Mouse (Mus musculus): ENCODE data around the gene Arhgap1. TPM values are rescaled to one million over a fixed set of nuclear protein-coding genes. Genes with fewer than 3 reads are reported as not detected.
A peak's percentile ranks its signal among the peaks of the same experiment; 100 is the strongest.

Arhgap1 gene
- total RNA-seq, 2 experiments from 2014 or later, result 53.8 to 70.9 TPM

GRCm38 (mm10) chr2:91646733-91647132 lies 2.9 kb upstream of the Arhgap1 start:
- peak; percentile 61 for DNase-seq

GRCm38 (mm10) chr2:91649152-91649551 lies 508 bp upstream of the Arhgap1 start:
- no peak for DNase-seq

GRCm38 (mm10) chr2:91650360-91650995 lies 818 bp downstream of the Arhgap1 start:
- DNase-seq, result no peak

DNA sequence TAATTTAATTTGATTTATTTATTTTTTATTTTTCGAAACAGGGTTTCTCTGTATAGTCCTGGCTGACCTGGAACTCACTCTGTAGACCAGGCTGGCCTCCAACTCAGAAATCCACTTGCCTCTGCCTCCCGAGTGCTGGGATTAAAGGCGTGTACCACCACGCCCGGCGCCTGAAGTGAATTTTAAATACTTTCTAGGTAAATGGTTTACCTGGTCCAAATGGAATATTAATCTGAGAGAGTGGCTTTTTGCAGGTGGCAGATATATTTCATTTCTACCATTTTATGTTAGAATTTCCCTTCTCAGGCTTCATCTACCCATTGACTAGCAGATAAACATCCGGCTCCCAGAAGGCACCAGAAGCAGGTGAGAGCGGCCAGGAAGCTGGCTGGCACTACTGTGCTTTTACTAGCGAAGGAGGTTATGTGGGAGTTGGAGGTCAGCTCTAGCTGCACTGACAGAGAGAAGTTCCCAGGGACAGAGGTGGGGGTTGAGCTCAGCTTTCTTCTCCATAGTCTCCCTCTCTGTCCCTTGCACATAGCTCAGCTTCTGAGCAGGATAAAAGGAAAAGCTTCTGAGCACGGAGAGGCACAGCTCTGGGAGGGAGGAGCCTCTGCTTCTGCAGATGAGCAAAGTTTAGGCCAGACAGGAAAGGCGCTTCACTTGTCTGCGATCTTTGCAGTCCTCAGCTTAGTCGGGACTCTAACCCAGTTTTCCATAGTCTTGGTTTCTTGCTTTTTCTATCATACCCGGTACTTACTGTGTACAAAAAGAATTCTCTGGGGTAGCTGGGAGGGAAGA lies 2.0 kb downstream of the Arhgap1 start:
- DNase-seq, result no peak

DNA sequence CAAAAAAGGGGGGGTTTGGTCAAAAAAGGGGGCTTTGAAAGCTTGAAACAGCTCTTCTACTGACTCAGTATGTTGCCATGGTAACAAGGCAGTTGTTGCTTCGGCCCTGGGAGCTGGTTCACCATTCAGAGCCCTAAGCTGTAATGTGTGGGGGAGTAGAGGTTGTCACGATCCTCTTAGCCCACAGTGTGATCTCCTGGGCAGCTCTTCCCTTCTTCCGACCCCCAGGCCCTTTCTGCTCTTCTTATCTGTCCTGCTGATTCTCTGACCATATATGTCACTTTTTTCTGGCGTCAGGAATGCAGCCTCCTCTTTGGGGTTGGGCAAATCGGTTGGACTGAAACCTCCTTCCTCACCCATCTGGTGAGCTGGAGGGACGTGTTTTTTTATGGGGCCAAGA lies 3.2 kb downstream of the Arhgap1 start:
- no peak for DNase-seq

GRCm38 (mm10) chr2:91655388-91655787 lies 5.7 kb downstream of the Arhgap1 start:
- DNase-seq, result no peak

- no peak for DNase-seq
These were observed 6.2 kb downstream of the Arhgap1 start for GRCm38 (mm10) chr2:91655827-91656226.

- no peak for DNase-seq
These were observed 7.1 kb downstream of the Arhgap1 start for GRCm38 (mm10) chr2:91656774-91657173.

DNA sequence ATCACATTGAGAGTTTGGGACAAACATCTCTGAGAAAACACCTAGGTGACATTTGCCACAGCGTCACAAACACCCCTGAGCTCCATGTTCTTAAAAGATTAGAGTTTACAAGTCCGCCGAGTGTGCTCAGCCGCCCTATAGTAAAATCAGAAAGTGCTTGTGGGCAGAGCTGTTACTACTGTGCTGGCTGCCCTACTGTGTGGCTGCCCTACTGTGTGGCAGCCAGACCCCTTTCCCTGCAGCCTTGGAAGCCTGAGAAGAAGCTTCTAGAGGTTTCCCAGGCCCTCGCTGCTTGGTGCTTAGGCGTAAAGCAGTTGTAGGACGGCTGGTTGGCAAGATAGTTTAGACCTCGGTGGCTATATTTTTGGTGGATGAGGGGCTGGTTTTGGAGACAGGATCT lies 10.0 kb downstream of the Arhgap1 start:
- DNase-seq, result no peak

GRCm38 (mm10) chr2:91660981-91661380 lies 11.3 kb downstream of the Arhgap1 start:
- DNase-seq, result no peak

GRCm38 (mm10) chr2:91664780-91665179 lies 15.1 kb downstream of the Arhgap1 start:
- DNase-seq, result no peak

GRCm38 (mm10) chr2:91666386-91666910 lies 16.8 kb downstream of the Arhgap1 start:
- DNase-seq, result no peak

DNA sequence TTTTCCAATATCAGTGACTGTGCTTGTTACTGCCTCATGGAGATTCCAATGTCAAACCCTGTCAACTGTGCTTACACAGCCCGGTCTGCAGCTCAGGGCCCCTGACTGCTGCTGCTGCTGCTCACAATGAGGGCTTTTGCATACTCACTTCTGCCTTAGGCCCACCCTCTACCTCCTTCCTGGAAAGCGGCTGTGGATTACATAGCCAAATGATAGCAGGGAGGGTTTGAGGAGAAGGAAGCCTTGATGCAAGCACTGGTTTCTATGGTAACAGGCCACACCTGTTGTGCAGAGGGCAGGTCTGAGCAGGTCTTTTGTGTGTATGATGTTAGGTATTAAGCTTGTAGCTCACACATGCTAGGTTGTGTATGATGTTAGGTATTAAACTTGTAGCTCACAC lies 18.1 kb downstream of the Arhgap1 start:
- no peak for DNase-seq

- DNase-seq, result no peak
These were observed 19.7 kb downstream of the Arhgap1 start for GRCm38 (mm10) chr2:91669326-91669725.

- DNase-seq, result no peak
These were observed 20.4 kb downstream of the Arhgap1 start for GRCm38 (mm10) chr2:91670038-91670437.

DNA sequence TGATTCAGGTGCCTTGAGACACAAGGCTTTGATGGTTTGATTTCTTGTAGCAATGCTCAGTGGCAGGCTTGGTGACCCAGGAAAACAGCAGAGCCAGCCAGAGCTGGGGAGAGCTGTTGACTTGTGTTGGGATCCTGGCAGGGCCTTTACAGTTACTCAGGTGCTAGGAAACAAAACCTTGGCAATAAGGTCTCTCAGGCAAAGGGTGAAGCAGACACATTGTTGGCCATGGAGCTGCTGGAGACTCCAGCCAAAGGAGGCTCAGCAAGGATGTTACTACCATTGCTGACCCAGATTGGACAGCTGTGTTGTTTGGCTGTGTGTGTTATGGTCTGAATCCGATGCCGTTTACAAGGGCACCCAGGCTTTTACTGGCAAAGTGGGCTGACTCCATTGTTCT lies 23.9 kb downstream of the Arhgap1 start:
- no peak for DNase-seq

GRCm38 (mm10) chr2:91674895-91675294 lies 25.2 kb downstream of the Arhgap1 start:
- no peak for DNase-seq

GRCm38 (mm10) chr2:91676420-91676819 lies 26.8 kb downstream of the Arhgap1 start:
- DNase-seq, result no peak

DNA sequence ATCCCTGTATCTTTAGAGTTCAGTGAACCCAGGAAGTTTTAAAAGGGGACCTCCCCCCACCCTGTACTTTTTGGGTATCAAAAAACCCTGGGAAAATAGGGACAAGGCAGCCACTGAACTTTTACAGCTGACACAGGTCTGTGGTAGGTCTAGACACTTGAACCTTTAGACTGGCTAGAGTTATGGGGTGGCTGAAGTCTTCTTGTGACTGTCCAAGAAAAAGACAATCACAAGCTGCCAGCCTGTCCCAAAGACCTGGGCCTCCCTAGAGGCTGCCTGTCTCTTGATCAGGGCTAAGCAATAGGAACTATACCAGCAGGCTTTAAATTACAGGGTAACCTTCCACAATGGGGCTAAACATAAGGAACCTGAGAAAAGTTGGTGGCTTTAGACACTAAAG lies 27.3 kb downstream of the Arhgap1 start:
- no peak for DNase-seq

DNA sequence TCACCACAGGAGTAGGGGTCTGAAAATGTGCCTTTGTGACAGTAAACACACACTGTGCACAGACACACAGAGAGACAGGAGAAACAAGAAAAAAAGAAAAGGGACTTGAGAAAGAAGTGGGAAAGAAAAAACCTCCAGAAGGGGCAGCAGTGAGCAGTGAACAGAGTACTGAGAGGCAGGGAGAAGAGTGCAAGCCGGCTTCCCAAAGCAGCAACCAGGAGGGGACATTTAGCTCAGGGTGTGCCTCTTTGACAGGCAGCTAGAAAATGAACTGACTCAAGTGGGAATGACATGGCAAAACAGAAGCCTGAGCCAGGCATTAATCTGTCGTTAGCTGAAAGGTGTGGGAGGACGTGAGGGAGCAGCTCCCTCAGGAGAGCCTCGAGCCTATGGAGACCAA lies 33.2 kb downstream of the Arhgap1 start:
- peak; percentile 57 for DNase-seq

DNA sequence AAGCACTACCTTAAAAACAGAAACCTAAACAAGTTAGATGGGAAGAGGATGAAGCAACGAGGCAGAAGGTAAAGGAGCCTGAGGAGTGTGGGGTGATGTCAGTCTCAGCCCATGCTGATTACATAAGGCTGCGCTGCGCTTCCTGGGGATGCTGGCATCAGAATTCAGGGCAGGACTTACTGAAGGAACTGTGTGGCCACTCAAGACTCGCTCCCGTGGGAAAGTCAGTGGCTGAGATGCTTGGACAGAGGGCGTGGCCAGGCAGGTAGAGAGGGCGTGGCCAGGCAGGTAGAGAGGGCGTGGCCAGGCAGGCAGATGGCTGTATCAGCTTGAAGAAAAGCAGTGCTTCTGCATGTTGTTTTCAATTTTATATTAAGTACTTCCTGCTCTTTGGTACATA lies 34.3 kb downstream of the Arhgap1 start:
- DNase-seq, result no peak

DNA sequence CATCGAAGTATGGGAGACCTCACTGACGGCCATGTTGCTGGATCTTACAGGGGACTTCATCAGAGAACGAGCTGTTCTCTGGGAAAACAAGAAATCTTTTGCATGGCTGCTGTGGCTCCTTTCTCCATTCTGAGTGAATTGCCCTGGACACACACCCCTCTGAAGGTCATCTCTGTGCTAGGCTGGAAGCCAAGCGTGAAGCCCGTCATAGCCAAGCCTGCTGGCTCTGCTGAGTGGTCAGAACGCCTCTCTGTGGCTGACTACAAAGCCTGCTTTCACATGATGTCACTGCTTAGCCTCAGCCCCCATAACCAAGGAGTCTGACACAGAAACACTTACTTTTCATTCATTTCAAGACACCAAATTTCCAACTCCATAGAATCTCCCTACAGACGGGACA lies 39.8 kb downstream of the Arhgap1 start:
- DNase-seq, result peak; percentile 86

GRCm38 (mm10) chr2:91695436-91696224 lies 46.0 kb downstream of the Arhgap1 start:
- DNase-seq, result no peak

Data from adrenal gland, postnatal 10 days (tissue).